Mouse (Mus musculus) limb, embryonic 11.5 days (tissue): ENCODE measurements around the gene Zfp583. TPM values are rescaled to one million over a fixed set of nuclear protein-coding genes. Genes with fewer than 3 reads are reported as not detected.
"Not testable (repeated sequence)": the region's sequence is repeated elsewhere in the genome, so short reads cannot be mapped to it uniquely, and the experiment has no call there.

Experiments used
- ATAC-seq: fragments of 200-750 bp; cut with Nextera tagmentation; 2 replicates; pipeline ENCODE4 v1.8.0; 2017; ENCODE audit warnings: low read depth; ENCODE audit not compliant: insufficient number of reproducible peaks, low FRiP score, low TSS enrichment
- DNase-seq: peaks from one replicate; pipeline ENCODE4 v3.0.0-alpha.2; 2015; ENCODE audit warnings: low spot score
- H3K27ac ChIP-seq: fragments of 300-500 bp; sonication (generic); replicated peaks from 2 replicates; pipeline ENCODE4 v1.5.1; 2014; ENCODE audit warnings: low read depth, mild to moderate bottlenecking, low read length
- H3K27me3 ChIP-seq: fragments of 300-500 bp; sonication (generic); 2 replicates; pipeline ENCODE4 v1.6.1; 2014; ENCODE audit warnings: mild to moderate bottlenecking, low read length, mixed read lengths; ENCODE audit not compliant: control insufficient read depth, insufficient read depth
- H3K36me3 ChIP-seq: fragments of 300-500 bp; sonication (generic); 2 replicates; pipeline ENCODE4 v1.6.1; 2014; ENCODE audit warnings: mild to moderate bottlenecking, low read length, moderate library complexity, mixed read lengths; ENCODE audit not compliant: control insufficient read depth, insufficient read depth
- H3K4me1 ChIP-seq: fragments of 300-500 bp; sonication (generic); 2 replicates; pipeline ENCODE4 v1.6.1; 2014; ENCODE audit warnings: low read length, mixed read lengths; ENCODE audit not compliant: control insufficient read depth, insufficient read depth
- H3K4me2 ChIP-seq: fragments of 300-500 bp; sonication (generic); 2 replicates; pipeline ENCODE4 v1.6.1; 2014; ENCODE audit warnings: low read depth, mild to moderate bottlenecking, moderate library complexity; ENCODE audit not compliant: severe bottlenecking
- H3K4me3 ChIP-seq: fragments of 300-500 bp; sonication (generic); 2 replicates; pipeline ENCODE4 v1.5.1; 2014; ENCODE audit warnings: low read depth, low read length
- H3K9ac ChIP-seq: fragments of 300-500 bp; sonication (generic); 2 replicates; pipeline ENCODE4 v1.6.1; 2014; ENCODE audit warnings: mild to moderate bottlenecking, low read length
- H3K9me3 ChIP-seq: fragments of 300-500 bp; sonication (generic); 2 replicates; pipeline ENCODE4 v1.6.1; 2016; ENCODE audit warnings: low read length; ENCODE audit not compliant: control insufficient read depth
- WGBS: fragments of 180-500 bp; shearing (Covaris S2); extraction: QIAGEN DNeasy Blood & Tissue Kit; methylation state at CpG from one replicate; pipeline ENCODE4 v1.1.7; 2014; 5-methylcytosine and 5-hydroxymethylcytosine counted together
- polyA plus RNA-seq: library from polyadenylated mRNA; unstranded; fragments of >200 nt; fragmentation: Nextera tagmentation; extraction: Ambion mirVana; gene quantifications from 2 replicates; pipeline ENCODE4 v1.2.1, GENCODE M21; 2014

Zfp583 gene
- 6.9 and 7.8 TPM in 2 replicates for polyA plus RNA-seq

GRCm38 (mm10) chr7:6331233-6331956, at the start of gene Zfp583:
Gene Zfp583, minus strand, starts transcription at chr7:6331285.
- peak within 1 kb of the TSS; percentile 77 for H3K9ac ChIP-seq
- WGBS, result 5% methylated on average over 31 of the region's 31 CpGs
- H3K4me1 ChIP-seq, result no peaks in the 10 kb centered on the region
- no peaks in the 10 kb centered on the region for H3K27me3 ChIP-seq
- ATAC-seq, result peak; percentile 92
- H3K9me3 ChIP-seq, result no peaks in the 10 kb centered on the region
- peak within 1 kb of the TSS; percentile 43 for H3K4me3 ChIP-seq
- DNase-seq, result peak; percentile 86
- peak within 1 kb of the TSS; percentile 53; the same call in 1 of the 2 replicates for H3K27ac ChIP-seq
- H3K36me3 ChIP-seq, result no peaks in the 10 kb centered on the region
- H3K4me2 ChIP-seq, result peak within 1 kb of the TSS; percentile 45

GRCm38 (mm10) chr7:6378441-6378840, 47.4 kb upstream of the Zfp583 start:
- no peaks in the 10 kb centered on the region for H3K27me3 ChIP-seq
- no peak overlapping the region for H3K9ac ChIP-seq
- DNase-seq (no peak), ATAC-seq (no peak)
- no peak overlapping the region for H3K27ac ChIP-seq
- no peak overlapping the region for H3K4me3 ChIP-seq
- 85% methylated on average over 8 of the region's 8 CpGs for WGBS
- no peaks in the 10 kb centered on the region for H3K9me3 ChIP-seq
- no peak overlapping the region for H3K4me2 ChIP-seq
- H3K36me3 ChIP-seq, result no peaks in the 10 kb centered on the region
- H3K4me1 ChIP-seq, result no peaks in the 10 kb centered on the region; the same call in 1 of the 2 replicates

- Histone ChIP-seq H3K9me3 (no peaks in the 10 kb centered on the region), H3K36me3 (no peaks in the 10 kb centered on the region), H3K4me3 (no peak overlapping the region), H3K27me3 (no peaks in the 10 kb centered on the region), H3K27ac (no peak overlapping the region), H3K4me2 (no peak overlapping the region), H3K9ac (no peak overlapping the region), H3K4me1 (no peaks in the 10 kb centered on the region)
- DNase-seq (no peak), ATAC-seq (no peak)
- WGBS, result 91% methylated on average over 3 of the region's 3 CpGs
These were observed 41.9 kb upstream of the Zfp583 start for GRCm38 (mm10) chr7:6372993-6373392.

GRCm38 (mm10) chr7:6369460-6369859, 38.4 kb upstream of the Zfp583 start:
- H3K4me3 ChIP-seq, result no peak overlapping the region
- no peak for ATAC-seq
- whole genome bisulfite sequencing, result 79% methylated on average over 3 of the region's 3 CpGs

GRCm38 (mm10) chr7:6368146-6368545, 37.1 kb upstream of the Zfp583 start:
- not testable (repeated sequence) for H3K9ac ChIP-seq, DNase-seq, H3K4me2 ChIP-seq, H3K4me1 ChIP-seq, H3K27me3 ChIP-seq, H3K4me3 ChIP-seq, ATAC-seq, H3K36me3 ChIP-seq, H3K9me3 ChIP-seq, H3K27ac ChIP-seq
- WGBS, result 80% methylated on average over 5 of the region's 5 CpGs

More at GRCm38 (mm10) chr7:6369460-6369859, 38.4 kb upstream of the Zfp583 start:
- H3K9ac ChIP-seq, result no peak overlapping the region
- no peaks in the 10 kb centered on the region for H3K4me1 ChIP-seq
- H3K4me2 ChIP-seq, result no peak overlapping the region
- H3K36me3 ChIP-seq, result no peaks in the 10 kb centered on the region
- H3K9me3 ChIP-seq, result no peaks in the 10 kb centered on the region
- H3K27ac ChIP-seq, result no peak overlapping the region
- no peaks in the 10 kb centered on the region for H3K27me3 ChIP-seq
- DNase-seq, result no peak

- Histone ChIP-seq H3K4me3 (no peak overlapping the region), H3K9me3 (no peaks in the 10 kb centered on the region), H3K27ac (no peak overlapping the region), H3K4me1 (no peaks in the 10 kb centered on the region), H3K9ac (no peak overlapping the region), H3K27me3 (no peaks in the 10 kb centered on the region), H3K4me2 (no peak overlapping the region), H3K36me3 (no peaks in the 10 kb centered on the region)
- ATAC-seq (no peak), DNase-seq (no peak)
- 93% methylated on average over 5 of the region's 5 CpGs for WGBS
These were observed 36.1 kb upstream of the Zfp583 start for GRCm38 (mm10) chr7:6367185-6367584.

GRCm38 (mm10) chr7:6364761-6365160, 33.7 kb upstream of the Zfp583 start:
- Histone ChIP-seq H3K9ac (no peak overlapping the region), H3K27ac (no peak overlapping the region), H3K4me1 (no peaks in the 10 kb centered on the region), H3K36me3 (no peaks in the 10 kb centered on the region), H3K27me3 (no peaks in the 10 kb centered on the region), H3K4me2 (no peak overlapping the region), H3K9me3 (no peaks in the 10 kb centered on the region), H3K4me3 (no peak overlapping the region)
- DNase-seq, result no peak
- no peak for ATAC-seq
- WGBS, result 74% methylated on average over 1 of the region's 1 CpGs

GRCm38 (mm10) chr7:6363047-6363488, 32.0 kb upstream of the Zfp583 start, which contains the start of gene Zfp78:
Gene Zfp78, plus strand, starts transcription at chr7:6363280.
- H3K4me1 ChIP-seq, result no peaks in the 10 kb centered on the region
- DNase-seq (peak; percentile 88), ATAC-seq (peak; percentile 82; the same call in 1 of the 2 replicates)
- peak within 1 kb of the TSS; percentile 43 for H3K9ac ChIP-seq
- peak within 1 kb of the TSS; percentile 47 for H3K4me2 ChIP-seq
- H3K4me3 ChIP-seq, result peak within 1 kb of the TSS; percentile 29
- no peaks in the 10 kb centered on the region for H3K9me3 ChIP-seq
- WGBS, result under 1% methylated on average over 23 of the region's 23 CpGs
- H3K36me3 ChIP-seq, result no peaks in the 10 kb centered on the region
- H3K27ac ChIP-seq, result no peak within 1 kb of the TSS
- H3K27me3 ChIP-seq, result no peaks in the 10 kb centered on the region
